Mouse (Mus musculus): ENCODE data around the gene Tmem238l.

The Tmem238l gene

GRCm38 (mm10) chr11:66956303-66956702 is at the start of gene Tmem238l:
Tmem238l (plus strand) TSS chr11:66956638.
- no peak for DNase-seq (ENCODE audit: low read depth, low spot score)

GRCm38 (mm10) chr11:66911811-66912210 is 44.6 kb upstream of the Tmem238l start, which contains the start of gene Pirt:
Pirt (plus strand) TSS chr11:66911981.
- DNase-seq (ENCODE audit: low read depth, low spot score), result no peak

- DNase-seq (ENCODE audit: low read depth, low spot score), result no peak
Observed at GRCm38 (mm10) chr11:66912531-66913458, 43.6 kb upstream of the Tmem238l start.

GRCm38 (mm10) chr11:66914249-66914648 is 42.2 kb upstream of the Tmem238l start:
- no peak for DNase-seq (ENCODE audit: low read depth, low spot score)

- no peak for DNase-seq (ENCODE audit: low read depth, low spot score)
Observed at GRCm38 (mm10) chr11:66920012-66920411, 36.4 kb upstream of the Tmem238l start.

- DNase-seq (ENCODE audit: low read depth, low spot score), result no peak
Observed at GRCm38 (mm10) chr11:66924095-66924823, 32.2 kb upstream of the Tmem238l start.

- no peak for DNase-seq (ENCODE audit: low read depth, low spot score)
Observed at GRCm38 (mm10) chr11:66928311-66928710, 28.1 kb upstream of the Tmem238l start.

GRCm38 (mm10) chr11:66932827-66933599 is 23.4 kb upstream of the Tmem238l start:
- DNase-seq (ENCODE audit: low read depth, low spot score), result no peak

GRCm38 (mm10) chr11:66934428-66935173 is 21.8 kb upstream of the Tmem238l start:
- DNase-seq (ENCODE audit: low read depth, low spot score), result no peak

GRCm38 (mm10) chr11:66942011-66942410 is 14.4 kb upstream of the Tmem238l start:
- DNase-seq (ENCODE audit: low read depth, low spot score), result no peak

- DNase-seq (ENCODE audit: low read depth, low spot score), result no peak
Observed at GRCm38 (mm10) chr11:66945224-66945767, 11.1 kb upstream of the Tmem238l start.

GRCm38 (mm10) chr11:66946521-66946920 is 9.9 kb upstream of the Tmem238l start:
- DNase-seq (ENCODE audit: low read depth, low spot score), result no peak

- no peak for DNase-seq (ENCODE audit: low read depth, low spot score)
Observed at GRCm38 (mm10) chr11:66946922-66947321, 9.5 kb upstream of the Tmem238l start.

- no peak for DNase-seq (ENCODE audit: low read depth, low spot score)
Observed at GRCm38 (mm10) chr11:66960797-66961196, 4.4 kb downstream of the Tmem238l start.

- DNase-seq (ENCODE audit: low read depth, low spot score), result no peak
Observed at GRCm38 (mm10) chr11:66961447-66962176, 5.2 kb downstream of the Tmem238l start.

GRCm38 (mm10) chr11:66963462-66963861 is 7.0 kb downstream of the Tmem238l start:
- DNase-seq (ENCODE audit: low read depth, low spot score), result no peak

- no peak for DNase-seq (ENCODE audit: low read depth, low spot score)
Observed at GRCm38 (mm10) chr11:66966500-66967116, 10.2 kb downstream of the Tmem238l start.

GRCm38 (mm10) chr11:66968575-66968974 is 12.1 kb downstream of the Tmem238l start:
- DNase-seq (ENCODE audit: low read depth, low spot score), result no peak

- DNase-seq (ENCODE audit: low read depth, low spot score), result no peak
Observed at GRCm38 (mm10) chr11:66973507-66973906, 17.1 kb downstream of the Tmem238l start.

Data from retina, adult 2 months (tissue).